Mouse (Mus musculus) heart, embryonic 14.5 days (tissue): ENCODE data around the gene Prcd. TPM values are rescaled to one million over a fixed set of nuclear protein-coding genes. Genes with fewer than 3 reads are reported as not detected.

ENCODE experiments used
- ATAC-seq: fragments of 200-750 bp; cut with Nextera tagmentation; 2 replicates; pipeline ENCODE4 v1.8.0; 2017; ENCODE audit warnings: low read depth, moderate TSS enrichment; ENCODE audit not compliant: insufficient number of reproducible peaks, insufficient read depth, low FRiP score
- H3K27ac ChIP-seq, 2 experiments: fragments of 200-500 bp in 1 of 2; fragments of 300-500 bp in 1 of 2; sonication (generic) in 1 of 2; replicated peaks in 1 of 2; 2 replicates each; pipeline ENCODE4 v1.5.1; 2012 to 2014; ENCODE audit warnings: low read depth in 2 of 2, low read length in 2 of 2, control low read depth in 1 of 2, mild to moderate bottlenecking in 1 of 2, mixed read lengths in 1 of 2; ENCODE audit not compliant: control insufficient read depth in 1 of 2, insufficient read depth in 1 of 2
- H3K27me3 ChIP-seq: fragments of 300-500 bp; sonication (generic); 2 replicates; pipeline ENCODE4 v1.6.1; 2014; ENCODE audit warnings: mild to moderate bottlenecking, low read length, control low read depth; ENCODE audit not compliant: control insufficient read depth, insufficient read depth
- H3K36me3 ChIP-seq: fragments of 300-500 bp; sonication (generic); 2 replicates; pipeline ENCODE4 v1.6.1; 2014; ENCODE audit warnings: mild to moderate bottlenecking, control low read depth, low read length, mixed read lengths; ENCODE audit not compliant: control insufficient read depth, insufficient read depth
- H3K4me1 ChIP-seq, 2 experiments: fragments of 200-500 bp in 1 of 2; fragments of 300-500 bp in 1 of 2; sonication (generic) in 1 of 2; 2 replicates each; pipeline ENCODE4 v1.6.1; 2012 to 2014; ENCODE audit warnings: low read length in 2 of 2, control low read depth in 1 of 2, mixed read lengths in 1 of 2; ENCODE audit not compliant: control insufficient read depth in 2 of 2, insufficient read depth in 2 of 2
- H3K4me2 ChIP-seq: fragments of 300-500 bp; sonication (generic); 2 replicates; pipeline ENCODE4 v1.6.1; 2014; ENCODE audit warnings: mild to moderate bottlenecking, low read length
- H3K4me3 ChIP-seq, 2 experiments: fragments of 200-500 bp in 1 of 2; fragments of 300-500 bp in 1 of 2; sonication (generic) in 1 of 2; 2 replicates each; pipeline ENCODE4 v1.5.1; 2012 to 2014; ENCODE audit warnings: low read length in 2 of 2, mild to moderate bottlenecking in 2 of 2, control low read depth in 1 of 2, low read depth in 1 of 2, moderate library complexity in 1 of 2; ENCODE audit not compliant: control insufficient read depth in 1 of 2, insufficient read depth in 1 of 2
- H3K9ac ChIP-seq: fragments of 300-500 bp; sonication (generic); 2 replicates; pipeline ENCODE4 v1.6.1; 2014; ENCODE audit warnings: mild to moderate bottlenecking, low read length
- H3K9me3 ChIP-seq: fragments of 300-500 bp; sonication (generic); 2 replicates; pipeline ENCODE4 v1.6.1; 2016; ENCODE audit warnings: low read length, control low read depth; ENCODE audit not compliant: control insufficient read depth
- WGBS: fragments of 180-500 bp; shearing (Covaris S2); extraction: QIAGEN DNeasy Blood & Tissue Kit; methylation state at CpG from one replicate; pipeline ENCODE4 v1.1.7; 2014; 5-methylcytosine and 5-hydroxymethylcytosine counted together
- polyA plus RNA-seq: library from polyadenylated mRNA; unstranded; fragments of >200 nt; fragmentation: Nextera tagmentation; extraction: Ambion mirVana; gene quantifications from 2 replicates; pipeline ENCODE4 v1.2.1, GENCODE M21; 2014

The Prcd gene
- polyA plus RNA-seq, 1 experiment from 2014 or later: 1.9 TPM

DNA sequence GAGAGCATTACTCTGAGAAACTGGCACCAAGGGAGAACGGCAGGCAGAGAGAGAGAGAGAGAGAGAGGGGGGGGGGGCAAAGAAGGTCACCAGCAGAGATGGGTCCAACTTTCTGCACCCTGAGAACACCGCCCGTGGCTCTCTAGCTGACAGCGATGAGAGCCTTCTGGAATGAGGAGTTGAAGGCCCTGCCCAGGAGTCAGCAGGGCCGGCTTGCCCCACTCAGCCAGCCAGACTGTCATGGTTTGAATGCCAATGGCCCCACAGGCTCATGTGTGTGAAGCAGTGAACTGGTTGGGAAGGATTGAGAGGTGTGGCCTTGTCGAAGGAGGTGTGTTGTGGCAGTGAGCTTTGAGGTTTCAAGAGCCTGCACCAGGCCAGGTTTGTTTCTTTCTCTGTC is 40.1 kb upstream of the Prcd start:
- H3K9me3 ChIP-seq: no peaks in the 10 kb centered on the region
- no peak overlapping the region for H3K27ac ChIP-seq
- H3K4me3 ChIP-seq: no peak overlapping the region
- no peak overlapping the region for H3K4me2 ChIP-seq
- peaks cover 15 to 25% of the 10 kb centered on the region in 2 experiments for H3K4me1 ChIP-seq
- H3K9ac ChIP-seq: no peak overlapping the region
- 72% methylated on average over 6 of the region's 6 CpGs for WGBS
- H3K27me3 ChIP-seq: no peaks in the 10 kb centered on the region
- no peak for ATAC-seq
- peaks cover 10% of the 10 kb centered on the region; the same call in 1 of the 2 replicates for H3K36me3 ChIP-seq

DNA sequence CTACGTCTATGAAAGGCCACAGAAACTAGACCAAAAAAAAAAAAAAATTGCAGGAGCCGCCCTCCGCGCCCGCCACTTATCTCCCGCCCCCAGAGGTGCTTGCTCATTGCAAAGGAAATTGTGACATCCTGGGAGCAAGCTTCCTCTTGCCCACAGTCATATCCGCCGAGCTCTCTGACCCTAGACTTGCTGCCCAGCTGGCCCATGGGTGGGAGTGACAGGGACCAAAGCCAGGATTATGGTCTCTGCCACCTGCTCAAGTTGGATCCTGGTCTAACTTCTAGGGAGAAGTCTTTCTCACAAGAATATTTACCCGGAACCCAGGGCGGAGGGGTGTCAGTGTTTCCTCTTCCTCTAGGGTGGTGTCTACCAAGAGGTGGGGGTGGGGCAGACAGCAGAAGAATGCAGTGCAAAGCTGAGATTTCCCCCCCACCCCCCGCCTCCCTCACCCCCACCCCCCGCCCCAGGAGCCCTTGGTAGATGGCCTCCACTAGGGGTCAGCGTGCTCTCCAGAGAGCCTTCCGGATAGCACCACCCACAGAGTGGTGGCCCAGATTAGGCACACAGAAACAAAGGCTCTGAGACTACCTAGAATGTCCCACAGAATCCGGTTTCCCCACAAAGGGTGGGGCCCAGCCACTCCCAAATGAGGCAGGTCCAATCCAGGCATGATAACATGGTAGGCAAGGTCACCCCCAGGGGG is 37.4 kb upstream of the Prcd start:
- Histone ChIP-seq H3K4me2 (peak overlapping the region; percentile 4; the same call in 1 of the 2 replicates), H3K9ac (no peak overlapping the region), H3K27ac (peak overlapping the region; percentile 53 to 65), H3K9me3 (no peaks in the 10 kb centered on the region), H3K27me3 (no peaks in the 10 kb centered on the region), H3K4me3 (no peak overlapping the region), H3K36me3 (no peaks in the 10 kb centered on the region), H3K4me1 (peaks cover 26 to 43% of the 10 kb centered on the region in 2 experiments)
- WGBS: 37% methylated on average over 15 of the region's 15 CpGs
- ATAC-seq: peak; percentile 49; the same call in 1 of the 2 replicates

DNA sequence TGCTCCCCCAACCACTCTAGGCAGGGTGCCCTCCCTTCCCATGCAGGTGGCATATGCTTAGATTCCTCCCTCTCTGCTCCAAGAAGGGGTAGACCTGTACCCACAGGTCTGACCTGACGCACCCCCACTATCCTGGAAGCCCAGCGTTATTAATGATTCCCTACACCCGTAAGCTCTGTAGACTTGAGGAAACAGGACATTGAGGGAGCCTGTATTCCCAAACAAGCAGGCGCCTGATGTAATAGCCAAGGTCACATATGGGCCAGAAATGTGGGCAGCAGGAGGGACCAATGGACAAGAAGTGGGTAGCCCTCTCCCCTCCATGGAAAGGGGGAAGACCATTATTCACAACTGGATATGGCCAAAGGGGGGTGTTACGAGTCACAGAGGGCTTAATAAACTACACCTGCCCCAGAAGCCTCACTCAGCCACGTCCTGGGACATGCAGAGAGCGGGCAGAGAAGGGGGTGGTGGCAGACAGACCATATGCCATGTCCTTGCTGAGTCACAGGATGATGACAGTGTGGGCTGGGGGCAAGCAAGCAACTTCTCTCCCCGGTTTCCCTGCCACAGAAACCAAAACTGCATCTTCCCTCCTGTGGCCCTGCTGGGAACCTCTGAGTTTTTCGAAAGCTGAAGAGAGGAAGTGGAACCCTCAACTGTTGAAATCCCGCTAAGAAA is 36.8 kb upstream of the Prcd start:
- peak overlapping the region; percentile 53 to 65 for H3K27ac ChIP-seq
- no peak overlapping the region for H3K4me2 ChIP-seq
- no peaks in the 10 kb centered on the region for H3K27me3 ChIP-seq
- 73% methylated on average over 10 of the region's 10 CpGs for WGBS
- H3K9me3 ChIP-seq: no peaks in the 10 kb centered on the region
- 0 out of 2 replicates have a peak, but pooled peaks have one; percentile 5 for ATAC-seq
- no peak overlapping the region for H3K4me3 ChIP-seq
- H3K4me1 ChIP-seq: peaks cover 33 to 50% of the 10 kb centered on the region in 2 experiments
- no peak overlapping the region for H3K9ac ChIP-seq
- no peaks in the 10 kb centered on the region for H3K36me3 ChIP-seq

DNA sequence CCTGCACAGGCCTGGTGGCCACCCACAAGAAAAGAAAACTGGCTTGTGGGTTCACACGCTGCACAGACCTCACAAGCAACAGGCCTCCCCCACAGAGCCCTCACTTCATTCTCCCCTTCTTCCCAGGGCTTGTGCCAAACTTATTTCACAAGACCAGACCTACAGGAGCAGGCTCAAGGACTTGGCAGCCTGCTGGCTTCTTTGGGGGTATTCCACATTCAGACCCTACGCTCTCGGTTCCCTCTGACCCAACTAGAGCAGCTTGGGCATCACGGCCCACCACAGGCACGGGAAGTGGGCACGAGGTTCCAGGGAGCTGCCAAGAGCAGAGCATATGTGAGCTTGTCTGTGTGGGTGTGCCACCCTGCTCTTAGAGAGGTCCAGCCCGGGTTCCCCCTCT is 35.7 kb upstream of the Prcd start:
- H3K4me1 ChIP-seq: peaks cover 43 to 61% of the 10 kb centered on the region in 2 experiments
- no peaks in the 10 kb centered on the region for H3K9me3 ChIP-seq
- no peak overlapping the region for H3K4me3 ChIP-seq
- no peak for ATAC-seq
- no peak overlapping the region for H3K4me2 ChIP-seq
- H3K9ac ChIP-seq: 0 out of 2 replicates have a peak overlapping the region, but pooled peaks have one; percentile 7
- H3K27me3 ChIP-seq: no peaks in the 10 kb centered on the region
- 86% methylated on average over 7 of the region's 7 CpGs for WGBS
- no peak overlapping the region for H3K27ac ChIP-seq
- no peaks in the 10 kb centered on the region for H3K36me3 ChIP-seq

DNA sequence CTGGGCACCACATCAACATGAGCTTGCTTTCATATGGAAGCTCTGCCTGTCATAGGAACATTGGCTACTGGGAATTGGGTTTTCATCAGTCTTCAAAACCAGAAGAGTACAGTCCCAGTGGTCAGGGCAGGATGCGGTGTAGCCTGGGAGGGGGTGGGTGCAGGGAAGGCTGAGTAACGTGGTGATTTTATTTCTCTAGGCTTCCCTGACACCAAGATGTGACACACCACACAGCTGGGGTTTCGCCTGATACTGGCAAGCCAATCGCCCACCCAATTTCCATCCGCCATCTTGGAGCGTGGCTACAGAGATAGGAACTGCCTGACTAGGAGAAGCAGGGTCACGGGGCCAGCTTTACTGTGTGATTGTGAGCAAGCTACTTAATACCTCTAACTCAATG is 34.7 kb upstream of the Prcd start:
- ATAC-seq: no peak
- Histone ChIP-seq H3K4me3 (no peak overlapping the region), H3K4me1 (peaks cover 52 to 68% of the 10 kb centered on the region in 2 experiments), H3K27ac (no peak overlapping the region), H3K36me3 (no peaks in the 10 kb centered on the region), H3K9ac (no peak overlapping the region), H3K27me3 (no peaks in the 10 kb centered on the region), H3K9me3 (no peaks in the 10 kb centered on the region), H3K4me2 (no peak overlapping the region)
- 90% methylated on average over 7 of the region's 7 CpGs for WGBS

DNA sequence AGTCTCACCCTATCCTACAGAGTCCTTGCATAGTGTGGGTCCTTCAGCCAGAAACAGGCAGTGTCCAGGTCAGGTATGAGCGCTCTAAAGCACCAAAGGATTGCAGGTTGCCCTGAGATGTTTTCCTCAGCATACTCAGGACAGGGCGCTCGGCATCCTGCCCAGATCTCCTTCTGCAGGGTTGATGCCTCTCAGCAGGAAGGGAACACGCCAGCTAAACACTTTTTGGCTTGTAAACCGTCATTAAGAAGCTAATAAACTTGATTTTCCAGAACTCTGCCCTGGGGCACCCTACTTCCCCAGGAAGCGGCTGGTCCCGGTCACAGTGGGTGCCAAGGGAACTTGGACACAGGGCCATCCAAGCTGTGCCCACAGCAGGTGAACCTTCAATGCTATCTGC is 34.2 kb upstream of the Prcd start:
- Histone ChIP-seq H3K4me1 (peaks cover 52 to 69% of the 10 kb centered on the region in 2 experiments), H3K27me3 (no peaks in the 10 kb centered on the region), H3K9ac (no peak overlapping the region), H3K4me2 (no peak overlapping the region), H3K27ac (no peak overlapping the region), H3K4me3 (no peak overlapping the region), H3K36me3 (no peaks in the 10 kb centered on the region), H3K9me3 (no peaks in the 10 kb centered on the region)
- no peak for ATAC-seq
- 90% methylated on average over 7 of the region's 7 CpGs for WGBS

DNA sequence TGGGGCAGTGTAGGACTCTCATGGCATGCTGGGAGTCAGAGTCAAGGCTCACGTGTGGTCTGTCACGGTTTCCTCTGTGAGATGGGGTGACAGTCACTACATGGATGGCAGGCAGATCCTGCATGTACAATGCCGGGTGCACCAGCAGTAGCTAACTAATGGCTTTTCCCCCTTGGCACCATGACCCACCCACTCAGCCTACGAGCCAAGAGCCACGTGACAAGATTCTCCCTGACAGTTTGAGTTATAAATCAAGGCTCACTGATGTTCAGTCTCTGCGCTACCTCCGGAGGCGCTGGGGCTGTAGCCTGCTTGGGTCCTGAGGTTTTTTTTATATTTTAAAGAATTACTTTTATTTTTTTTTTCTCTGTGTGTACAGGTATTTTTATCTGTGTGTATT is 33.8 kb upstream of the Prcd start:
- peaks cover 56 to 73% of the 10 kb centered on the region in 2 experiments for H3K4me1 ChIP-seq
- no peak overlapping the region for H3K27ac ChIP-seq
- H3K36me3 ChIP-seq: no peaks in the 10 kb centered on the region
- H3K4me3 ChIP-seq: no peak overlapping the region
- no peaks in the 10 kb centered on the region for H3K9me3 ChIP-seq
- H3K27me3 ChIP-seq: no peaks in the 10 kb centered on the region
- H3K9ac ChIP-seq: peak overlapping the region; percentile 19; the same call in 1 of the 2 replicates
- WGBS: 84% methylated on average over 8 of the region's 8 CpGs
- no peak for ATAC-seq
- H3K4me2 ChIP-seq: 0 out of 2 replicates have a peak overlapping the region, but pooled peaks have one; percentile 5
